In genomic region chr11:95837059-95837458, GRCm38 (mm10) we compare ENCODE assay signal across 7 mouse cellular contexts. TPM values are rescaled to one million over a fixed set of nuclear protein-coding genes. Genes with fewer than 3 reads are reported as not detected.
A peak's percentile ranks its signal among the peaks of the same experiment; 100 is the strongest.
DNase-seq lines count a peak whose midpoint lies in the region; TF ChIP-seq lines count a peak whose summit lies in the region.

Gene Gngt2 (plus strand): TSS chr11:95837216.

- TF ChIP-seq CTCF in thymus, adult 2 months (IDR thresholded peaks at IDR 0.05; ENCODE audit: borderline replicate concordance, control insufficient read depth, extremely low read depth, insufficient read depth, low read length, poor library complexity) = no peak
- TF ChIP-seq CTCF in brain, embryonic 14.5 days (IDR thresholded peaks at IDR 0.05; ENCODE audit: borderline replicate concordance, extremely low read depth, insufficient read depth, insufficient read length) = no peak

- no peaks in the 10 kb centered on the region for H3K27me3 ChIP-seq in thymus, adult 2 months (ENCODE audit: control insufficient read depth, insufficient read depth, low read length)

- WGBS in thymus, adult 2 months = 91% methylated on average over 10 of the region's 10 CpGs
- WGBS in macrophage (ENCODE audit: missing documents) = 94% methylated on average over 10 of the region's 10 CpGs

- no peak for TF ChIP-seq POLR2A in thymus, adult 2 months (IDR thresholded peaks at IDR 0.05; ENCODE audit: control insufficient read depth, extremely low read depth, insufficient read depth, low read length, poor library complexity)
- TF ChIP-seq POLR2A in brain, embryonic 14.5 days (IDR thresholded peaks at IDR 0.05; ENCODE audit: borderline replicate concordance, extremely low read depth, insufficient read depth, insufficient read length, poor library complexity, severe bottlenecking) = no peak

- peaks cover 68% of the 10 kb centered on the region for H3K4me1 ChIP-seq in thymus, adult 2 months (replicated peaks; ENCODE audit: control insufficient read depth, insufficient read depth, low read length)

- DNase-seq in thymus, adult 2 months = no peak
- no peak for DNase-seq in thymus, adult 18-20 months
- peak; percentile 71 for DNase-seq in brain, embryonic 14.5 days (ENCODE audit: low read depth)
- DNase-seq in heart, adult 9 months (ENCODE audit: low spot score in 2 of 2) = peak; percentile 83 to 87
- DNase-seq in kidney, postnatal 10 days = peak; percentile 96
- DNase-seq in c-Kit-positive CD71-positive TER-119-positive erythroid progenitor cells, embryonic 14.5 days (ENCODE audit: low spot score) = no peak

- 0 out of 2 replicates have a peak within 1 kb of the TSS, but pooled peaks have one; percentile 2 for H3K4me3 ChIP-seq in thymus, adult 2 months (ENCODE audit: control insufficient read depth, insufficient read depth, low read length)
- no peak within 1 kb of the TSS for H3K4me3 ChIP-seq in macrophage (ENCODE audit: inconsistent target)

- peaks cover 57% of the 10 kb centered on the region; the same call in 1 of the 2 replicates for H3K79me2 ChIP-seq in macrophage (ENCODE audit: inconsistent target)

- H3K36me3 ChIP-seq in thymus, adult 2 months (ENCODE audit: control insufficient read depth, insufficient read depth, low read length) = peaks cover 34% of the 10 kb centered on the region
- H3K36me3 ChIP-seq in macrophage (ENCODE audit: inconsistent target) = peaks cover 34% of the 10 kb centered on the region

- H3K27ac ChIP-seq in thymus, adult 2 months (ENCODE audit: control insufficient read depth, insufficient read depth, low read length) = peak within 1 kb of the TSS; percentile 97
- H3K27ac ChIP-seq in macrophage = no peak within 1 kb of the TSS

RNA-seq across cellular contexts. Expression of gene Gngt2, which starts in this region (rescaled TPM):
- polyA plus RNA-seq in thymus, adult 2 months (2012; rRNA removed) = 28.6 and 32.5 TPM in 2 replicates
- 1.4 and 1.5 TPM in 2 replicates for polyA plus RNA-seq in brain, embryonic 14.5 days (2012; rRNA removed)
- total RNA-seq in macrophage (2018; cell fraction: chromatin; rRNA removed) = 10 to 100 TPM in 20 of 26 experiments, 1 to 10 TPM in 6; 3.8 to 78.4 (median 31.9) TPM
- 100 to 1,000 TPM; 135 to 329 (median 231) TPM for total RNA-seq in macrophage (2018; cell fraction: cytosol; rRNA removed)
- 100 to 1,000 TPM in 8 of 26 experiments, 10 to 100 TPM in 18; 11.9 to 175 (median 78.7) TPM for total RNA-seq in macrophage (2018; cell fraction: nucleus; rRNA removed)
- polyA plus RNA-seq in macrophage (2018) = 226 to 415 TPM (median 244 TPM) in 3 replicates

Comparison
In these comparisons a context has a peak if more than half of its experiments do, and no peak if none do; other contexts are left out.
1. RNA of gene Gngt2 (polyA plus RNA-seq): 226 to 415 TPM in macrophage and 28.6 to 32.5 TPM in thymus, adult 2 months; 1.4 to 1.5 TPM in brain, embryonic 14.5 days; every median in the first group is over 10 times any median in the second.
2. DNase-seq: peak in brain, embryonic 14.5 days (single experiment), heart, adult 9 months (2 of 2) and kidney, postnatal 10 days (single experiment); none in thymus, adult 2 months (single experiment), thymus, adult 18-20 months (0 of 2) and c-Kit-positive CD71-positive TER-119-positive erythroid progenitor cells, embryonic 14.5 days (single experiment).